Mouse (Mus musculus): ENCODE data around the gene Kcnmb1. TPM values are rescaled to one million over a fixed set of nuclear protein-coding genes. Genes with fewer than 3 reads are reported as not detected.
A peak's percentile ranks its signal among the peaks of the same experiment; 100 is the strongest.

Gene Kcnmb1
- total RNA-seq, 2 experiments from 2014 or later: not detected

DNA sequence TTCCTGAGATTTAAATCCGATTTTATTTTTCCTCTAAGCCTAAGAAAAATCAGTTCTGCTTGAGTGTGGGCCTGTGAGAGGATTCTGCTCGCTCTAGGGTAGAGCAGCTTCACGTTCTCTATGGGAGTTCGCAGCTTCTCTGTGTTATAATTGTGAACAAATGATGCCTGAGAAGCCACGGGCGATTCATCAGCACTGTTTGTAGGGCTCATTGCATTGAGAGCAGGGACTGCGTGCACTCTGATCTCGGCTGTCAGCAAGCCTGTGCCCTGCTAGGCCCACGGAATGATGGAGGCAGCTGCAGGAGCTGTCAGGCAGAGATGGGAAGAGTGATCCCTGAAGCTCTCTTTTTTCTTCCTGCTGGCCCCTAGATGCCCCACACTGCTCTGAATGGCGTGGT lies 35.4 kb downstream of the Kcnmb1 start:
- ATAC-seq (replicated peaks; ENCODE audit: poor library complexity): no peak

DNA sequence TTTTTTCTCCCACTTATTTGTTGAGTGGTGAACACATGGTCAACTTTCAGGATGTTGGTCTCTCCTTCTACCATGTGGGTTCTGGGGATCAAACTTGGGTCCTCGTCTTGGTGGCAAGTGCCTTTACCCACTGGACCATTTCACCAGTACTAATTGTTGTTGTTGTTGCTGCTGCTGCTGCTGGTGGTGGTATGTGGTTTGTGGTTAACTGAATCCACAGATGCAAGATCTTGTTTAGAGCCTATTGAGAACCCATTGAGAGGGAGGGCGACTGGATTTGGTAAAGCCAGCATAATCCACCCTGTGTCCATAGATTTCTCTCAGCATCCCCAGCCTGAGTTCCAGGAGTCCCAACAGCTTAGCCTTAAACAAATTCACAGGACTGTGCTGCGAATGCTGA lies 37.6 kb downstream of the Kcnmb1 start:
- ATAC-seq (replicated peaks; ENCODE audit: poor library complexity): peak; percentile 47; the same call in 1 of the 2 replicates

DNA sequence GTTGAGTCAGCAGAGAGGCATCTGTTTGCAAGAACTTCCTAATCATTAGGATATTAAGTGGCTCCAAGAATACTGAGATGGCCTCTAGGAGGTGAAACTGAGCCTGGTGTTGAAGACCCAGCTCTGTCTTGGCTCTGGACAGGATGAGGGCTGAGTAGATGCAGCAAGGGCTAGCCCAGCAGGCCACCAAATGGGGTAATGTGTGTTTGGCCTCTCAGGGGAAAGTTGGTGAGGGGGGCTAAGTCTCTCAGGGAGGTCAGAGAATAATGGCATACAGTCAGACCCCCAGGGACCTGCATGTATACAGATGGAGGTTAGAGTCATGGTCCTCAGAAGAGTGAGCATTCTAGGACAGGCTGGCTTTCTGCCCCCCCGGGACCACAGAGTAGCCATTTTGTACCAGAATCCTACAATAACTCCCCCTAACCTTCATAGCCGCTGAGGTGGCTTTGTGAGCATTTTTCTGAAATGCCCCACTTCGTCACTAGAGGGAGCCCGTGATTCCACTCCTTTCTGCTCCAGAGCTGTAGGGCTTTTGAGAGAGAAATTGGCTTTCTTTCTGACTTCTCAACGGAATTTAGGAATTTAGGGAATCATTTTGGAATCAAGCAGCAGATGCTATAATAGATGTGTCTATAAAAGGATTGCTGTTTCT lies 39.3 kb downstream of the Kcnmb1 start:
- peak; percentile 87 for ATAC-seq (replicated peaks; ENCODE audit: poor library complexity)

DNA sequence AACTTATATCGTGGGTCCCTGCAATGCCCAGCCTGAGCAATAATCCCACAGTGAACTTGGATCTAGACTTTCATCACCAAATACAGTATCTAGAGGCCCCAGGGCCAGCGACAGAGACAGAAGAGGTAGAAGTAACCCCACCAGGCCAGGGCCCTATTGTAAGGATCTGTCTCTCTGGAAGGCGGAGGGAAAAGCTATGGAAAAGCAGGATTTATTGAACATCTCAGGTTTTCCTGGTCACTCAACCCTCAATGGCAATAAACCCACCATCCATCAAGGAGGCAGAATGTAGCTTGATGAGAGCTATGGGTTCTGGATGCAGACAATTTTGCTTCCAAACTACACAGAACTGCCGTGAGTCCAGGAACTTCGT lies 39.8 kb downstream of the Kcnmb1 start:
- no peak for ATAC-seq (replicated peaks; ENCODE audit: poor library complexity)

- ATAC-seq (replicated peaks; ENCODE audit: poor library complexity): no peak
These were observed 44.8 kb downstream of the Kcnmb1 start for GRCm38 (mm10) chr11:34007616-34008015.

DNA sequence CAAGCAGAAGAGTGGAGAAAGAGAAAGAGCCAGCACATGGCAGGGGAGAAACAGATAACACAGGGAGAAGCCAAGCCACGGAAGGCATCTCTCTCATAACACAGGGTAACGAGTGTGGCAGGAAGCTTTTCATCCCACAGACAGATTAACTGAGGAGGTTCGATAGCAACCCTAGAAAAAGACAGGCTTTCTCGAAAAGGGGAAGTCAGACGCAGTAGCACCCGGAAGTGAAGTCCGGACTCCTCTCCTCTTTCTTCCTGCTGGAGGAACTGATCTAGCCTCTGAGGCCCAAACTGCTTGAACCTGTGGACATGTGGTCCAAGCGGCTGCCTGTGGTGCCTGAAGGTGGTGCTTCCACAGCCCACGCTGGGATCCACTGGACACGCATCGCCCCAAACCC lies 45.4 kb downstream of the Kcnmb1 start:
- ATAC-seq (replicated peaks; ENCODE audit: poor library complexity): peak; percentile 51

DNA sequence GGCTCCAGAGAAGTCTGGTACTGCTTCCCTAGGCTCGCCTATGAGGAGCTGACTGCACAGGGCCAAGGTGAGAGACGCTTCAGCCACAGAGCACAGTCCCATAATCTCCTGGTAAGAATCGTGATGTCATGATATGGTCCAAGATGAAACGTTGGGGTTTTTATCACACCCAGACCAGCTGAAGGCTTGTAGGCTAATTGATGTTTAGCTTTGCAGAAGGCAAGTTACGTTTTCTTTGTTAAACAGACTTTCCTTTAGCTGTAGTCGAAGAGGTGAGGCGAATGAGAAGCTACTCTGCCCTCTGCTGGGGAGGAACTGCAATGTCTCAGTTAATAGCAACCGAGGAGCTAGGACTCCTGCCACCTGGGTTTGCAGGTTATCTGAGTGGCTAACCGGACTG lies 45.9 kb downstream of the Kcnmb1 start:
- ATAC-seq (replicated peaks; ENCODE audit: poor library complexity): peak; percentile 60

- ATAC-seq (replicated peaks; ENCODE audit: poor library complexity): peak; percentile 56
These were observed 46.7 kb downstream of the Kcnmb1 start for GRCm38 (mm10) chr11:34009316-34010087.

- peak; percentile 57 for ATAC-seq (replicated peaks; ENCODE audit: poor library complexity)
These were observed 47.5 kb downstream of the Kcnmb1 start for GRCm38 (mm10) chr11:34010133-34010858.

GRCm38 (mm10) chr11:34010859-34011172 lies 48.0 kb downstream of the Kcnmb1 start:
- peak; percentile 45 for ATAC-seq (replicated peaks; ENCODE audit: poor library complexity)

GRCm38 (mm10) chr11:34012007-34012652 lies 49.3 kb downstream of the Kcnmb1 start:
- ATAC-seq (replicated peaks; ENCODE audit: poor library complexity): peak; percentile 12

Other genes starting within 250 kb of the Kcnmb1 start
- not detected in 2 replicates for gene Kcnip1, start 30.1 kb downstream of the Kcnmb1 start, total RNA-seq (2015)
- gene Kcnip1, start 30.1 kb downstream of the Kcnmb1 start, total RNA-seq (2017): not detected in 2 replicates
- 67.6 and 73.6 TPM in 2 replicates for gene Lcp2, start 83.9 kb downstream of the Kcnmb1 start, total RNA-seq (2015)
- 26.1 and 29.5 TPM in 2 replicates for gene Lcp2, start 83.9 kb downstream of the Kcnmb1 start, total RNA-seq (2017)
- not detected in 2 replicates for gene 4930469K13Rik, start 135.5 kb downstream of the Kcnmb1 start, total RNA-seq (2015)
- not detected in 2 replicates for gene 4930469K13Rik, start 135.5 kb downstream of the Kcnmb1 start, total RNA-seq (2017)
- gene Foxi1, start 245.1 kb downstream of the Kcnmb1 start, total RNA-seq (2015): not detected in 2 replicates
- gene Foxi1, start 245.1 kb downstream of the Kcnmb1 start, total RNA-seq (2017): not detected in 2 replicates